Mouse (Mus musculus): Measurements from ENCODE around the gene Rassf3.

Rassf3 gene

GRCm38 (mm10) chr10:121403104-121403503 lies 73.0 kb downstream of the Rassf3 start:
- DNase-seq (ENCODE audit: low read depth, low spot score) = no peak

GRCm38 (mm10) chr10:121401005-121401404 lies 75.1 kb downstream of the Rassf3 start:
- DNase-seq (ENCODE audit: low read depth, low spot score) = no peak

- DNase-seq (ENCODE audit: low read depth, low spot score) = no peak
Measured at GRCm38 (mm10) chr10:121398599-121398998, 77.5 kb downstream of the Rassf3 start.

GRCm38 (mm10) chr10:121395542-121396176 lies 80.5 kb downstream of the Rassf3 start:
- DNase-seq (ENCODE audit: low read depth, low spot score) = no peak

- DNase-seq (ENCODE audit: low read depth, low spot score) = no peak
Measured at GRCm38 (mm10) chr10:121394789-121395325, 81.3 kb downstream of the Rassf3 start.

- no peak for DNase-seq (ENCODE audit: low read depth, low spot score)
Measured at GRCm38 (mm10) chr10:121394270-121394669, 81.9 kb downstream of the Rassf3 start.

GRCm38 (mm10) chr10:121391901-121392300 lies 84.2 kb downstream of the Rassf3 start:
- DNase-seq (ENCODE audit: low read depth, low spot score) = no peak

GRCm38 (mm10) chr10:121390602-121391001 lies 85.5 kb downstream of the Rassf3 start:
- no peak for DNase-seq (ENCODE audit: low read depth, low spot score)

- DNase-seq (ENCODE audit: low read depth, low spot score) = no peak
Measured at GRCm38 (mm10) chr10:121386347-121386746, 89.8 kb downstream of the Rassf3 start.

- DNase-seq (ENCODE audit: low read depth, low spot score) = no peak
Measured at GRCm38 (mm10) chr10:121385695-121386094, 90.5 kb downstream of the Rassf3 start.

- DNase-seq (ENCODE audit: low read depth, low spot score) = no peak
Measured at GRCm38 (mm10) chr10:121384710-121385109, 91.4 kb downstream of the Rassf3 start.

GRCm38 (mm10) chr10:121381280-121381679 lies 94.9 kb downstream of the Rassf3 start:
- no peak for DNase-seq (ENCODE audit: low read depth, low spot score)

- DNase-seq (ENCODE audit: low read depth, low spot score) = no peak
Measured at GRCm38 (mm10) chr10:121379387-121379786, 96.8 kb downstream of the Rassf3 start.

- no peak for DNase-seq (ENCODE audit: low read depth, low spot score)
Measured at GRCm38 (mm10) chr10:121376530-121377271, 99.4 kb downstream of the Rassf3 start.

GRCm38 (mm10) chr10:121375649-121376493 lies 100.3 kb downstream of the Rassf3 start:
- DNase-seq (ENCODE audit: low read depth, low spot score) = no peak

- no peak for DNase-seq (ENCODE audit: low read depth, low spot score)
Measured at GRCm38 (mm10) chr10:121374693-121375620, 101.2 kb downstream of the Rassf3 start.

GRCm38 (mm10) chr10:121374013-121374412 lies 102.1 kb downstream of the Rassf3 start:
- no peak for DNase-seq (ENCODE audit: low read depth, low spot score)

- DNase-seq (ENCODE audit: low read depth, low spot score) = no peak
Measured at GRCm38 (mm10) chr10:121370777-121371176, 105.4 kb downstream of the Rassf3 start.

- DNase-seq (ENCODE audit: low read depth, low spot score) = peak; percentile 54
Measured at GRCm38 (mm10) chr10:121368783-121369465, 107.2 kb downstream of the Rassf3 start.

GRCm38 (mm10) chr10:121367780-121368179 lies 108.4 kb downstream of the Rassf3 start:
- no peak for DNase-seq (ENCODE audit: low read depth, low spot score)
